Mouse (Mus musculus) Muller cell, postnatal 12 days (primary cell): ENCODE data around the gene Dock9.
A peak's percentile ranks its signal among the peaks of the same experiment; 100 is the strongest.
"Not testable (repeated sequence)": the region's sequence is repeated elsewhere in the genome, so short reads cannot be mapped to it uniquely, and the experiment has no call there.

ENCODE experiments used
- DNase-seq: peaks from one replicate; pipeline ENCODE4 v3.0.0-alpha.2; 2015; ENCODE audit errors: inconsistent ontology term

Gene Dock9

DNA sequence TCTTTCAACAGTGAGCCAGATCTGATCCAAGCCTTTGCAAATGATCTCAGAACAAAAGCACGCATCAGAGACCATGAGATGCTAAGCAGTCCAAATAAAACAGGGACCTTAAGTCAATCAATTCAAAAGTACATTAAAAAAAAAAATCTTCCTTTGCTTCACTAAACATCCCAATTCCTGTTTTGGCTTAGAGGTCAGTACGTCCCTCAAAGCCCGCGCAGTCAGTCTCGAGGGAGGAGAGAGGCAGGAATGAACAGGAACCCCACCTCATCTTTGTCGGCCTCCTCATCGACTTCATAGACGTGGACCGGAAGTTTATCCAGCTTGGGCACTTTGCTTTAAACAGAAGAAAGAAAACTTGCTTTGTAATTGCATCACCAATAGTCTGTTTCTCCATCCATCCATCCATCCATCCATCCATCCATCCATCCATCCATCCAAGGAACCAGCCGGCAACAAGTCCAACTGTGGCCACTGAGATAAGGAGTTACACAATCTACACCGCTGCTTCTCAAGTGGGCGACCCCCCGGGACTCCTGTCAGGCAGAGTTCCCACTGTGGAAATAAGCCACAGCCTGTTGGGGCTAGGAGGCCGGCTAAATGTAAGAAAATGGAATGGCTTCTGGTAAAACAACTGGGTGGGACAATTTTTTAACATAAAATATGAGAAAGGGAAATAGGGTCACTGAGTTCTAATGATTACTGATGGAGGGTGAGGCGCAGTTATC, 137.3 kb downstream of the Dock9 start:
- no peak for DNase-seq

DNA sequence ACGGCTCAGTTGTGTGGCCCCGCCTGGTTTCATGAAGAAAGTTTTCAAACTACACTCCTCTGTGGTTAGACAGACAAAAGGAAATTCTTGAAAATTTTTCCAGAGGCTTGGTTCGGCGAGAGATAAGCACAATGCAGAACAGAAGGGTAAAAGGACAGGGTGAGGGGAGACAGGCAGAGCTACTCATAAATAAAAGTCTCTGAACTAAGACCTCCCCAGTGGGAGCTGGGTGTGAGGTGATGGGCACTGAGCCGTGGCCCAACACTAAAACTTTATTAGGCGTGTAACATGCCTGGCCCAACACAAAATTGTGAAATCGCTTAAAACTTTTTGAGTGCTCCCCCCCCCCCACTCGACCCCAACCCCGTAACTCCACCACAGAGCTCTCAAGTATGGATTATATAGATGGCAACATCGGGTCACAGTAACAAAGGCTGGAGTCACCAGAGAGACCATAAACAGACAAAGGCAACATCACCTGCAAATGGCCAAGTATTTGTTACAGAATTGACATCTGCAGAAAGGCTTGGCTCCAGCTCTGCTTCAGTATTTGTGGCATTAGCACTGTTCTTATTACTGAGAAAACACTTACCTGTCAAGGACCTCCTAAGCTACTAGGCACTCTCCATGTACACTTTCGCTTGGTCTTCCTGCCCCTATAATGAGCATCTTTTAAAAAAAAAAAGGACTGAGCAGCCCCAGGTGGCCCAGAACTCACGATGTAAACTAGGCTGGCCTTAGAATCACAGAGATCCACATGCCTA, 138.4 kb downstream of the Dock9 start:
- no peak for DNase-seq

GRCm38 (mm10) chr14:121658537-121658936, 139.1 kb downstream of the Dock9 start:
- no peak for DNase-seq

GRCm38 (mm10) chr14:121657633-121658032, 140.0 kb downstream of the Dock9 start:
- no peak for DNase-seq

DNA sequence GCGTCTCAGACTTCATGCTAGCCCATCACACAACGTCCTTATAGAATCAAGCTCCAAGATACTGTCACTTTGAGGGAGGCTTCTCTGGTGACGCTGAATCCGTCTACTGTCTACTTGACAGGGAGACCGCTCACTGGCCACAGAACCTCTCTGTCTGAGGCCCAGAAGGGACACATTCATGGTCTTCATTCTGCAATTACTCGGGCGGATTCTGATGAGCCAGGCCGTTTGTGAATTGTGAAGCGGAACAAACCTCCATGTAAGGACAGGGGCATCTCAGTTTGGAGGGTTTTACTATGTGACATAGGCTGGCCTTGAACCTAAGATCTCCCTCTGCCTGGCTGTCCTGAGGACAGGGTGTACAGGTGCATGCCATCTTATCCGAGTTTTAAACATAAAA, 140.7 kb downstream of the Dock9 start:
- DNase-seq: no peak

DNA sequence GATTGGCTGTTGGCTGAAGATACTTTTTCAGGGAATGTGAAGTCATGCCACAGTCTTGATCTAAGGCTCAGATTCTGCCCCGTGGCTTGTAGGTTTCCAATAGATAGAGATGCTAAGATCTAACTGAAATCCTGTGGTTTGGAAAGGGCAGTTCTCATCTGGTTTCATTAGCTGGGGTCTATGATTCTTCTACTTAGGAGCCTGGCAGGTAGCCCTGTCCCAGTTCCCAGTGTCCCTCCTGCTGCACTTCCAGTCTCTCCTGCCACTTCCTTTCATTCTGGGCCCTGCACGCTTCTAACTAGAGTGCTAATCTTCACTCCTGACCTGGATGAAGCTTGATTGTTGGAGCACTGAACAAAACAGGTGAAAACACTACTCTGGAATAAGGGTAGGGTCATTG, 142.7 kb downstream of the Dock9 start:
- DNase-seq: peak; percentile 45

DNA sequence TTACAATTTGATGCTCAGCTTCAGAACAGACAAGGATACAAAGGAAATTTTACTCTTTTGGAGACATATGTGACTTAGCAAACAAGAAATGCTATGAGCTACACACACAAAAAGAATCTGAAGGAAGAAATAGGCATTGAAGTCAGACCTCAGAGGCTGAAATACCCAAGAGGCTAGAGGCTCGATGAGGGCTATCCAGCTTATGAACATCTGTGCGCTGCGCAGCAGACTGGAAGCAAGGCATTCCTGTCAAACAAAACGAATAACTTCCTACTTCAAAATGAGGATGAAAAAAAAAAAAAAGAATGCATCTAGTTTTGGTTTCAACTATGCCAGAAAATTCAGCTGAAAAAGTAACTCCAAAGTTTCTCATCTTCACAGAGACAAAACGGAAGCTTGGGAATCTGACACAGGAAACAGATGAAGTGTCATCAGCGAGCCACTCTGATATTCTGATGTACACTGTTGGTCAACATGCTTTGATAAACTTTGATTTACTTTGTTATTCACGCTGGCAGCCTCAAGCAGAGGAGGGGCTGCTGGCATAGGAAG, 143.1 kb downstream of the Dock9 start:
- DNase-seq: no peak

DNA sequence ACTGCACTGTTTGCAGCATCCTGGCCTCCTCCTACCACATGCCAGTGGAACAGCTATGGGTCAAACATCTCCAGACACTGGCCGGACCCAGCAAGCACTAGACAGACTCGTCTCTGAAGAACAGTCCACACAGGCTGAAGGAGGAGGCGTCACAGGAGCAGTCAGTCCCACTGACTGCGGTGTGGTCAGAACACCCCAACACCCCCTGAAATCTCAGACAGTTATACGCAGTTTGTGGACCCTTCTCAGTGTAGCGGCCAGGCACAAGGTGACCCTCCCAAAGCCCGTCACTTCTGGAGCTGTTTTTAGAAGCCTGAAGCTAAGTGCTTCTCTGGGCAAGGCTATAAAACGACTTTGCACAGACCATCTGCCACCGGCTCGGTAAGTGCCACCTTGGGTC, 143.9 kb downstream of the Dock9 start:
- DNase-seq: no peak

GRCm38 (mm10) chr14:121653241-121653640, 144.4 kb downstream of the Dock9 start:
- no peak for DNase-seq

DNA sequence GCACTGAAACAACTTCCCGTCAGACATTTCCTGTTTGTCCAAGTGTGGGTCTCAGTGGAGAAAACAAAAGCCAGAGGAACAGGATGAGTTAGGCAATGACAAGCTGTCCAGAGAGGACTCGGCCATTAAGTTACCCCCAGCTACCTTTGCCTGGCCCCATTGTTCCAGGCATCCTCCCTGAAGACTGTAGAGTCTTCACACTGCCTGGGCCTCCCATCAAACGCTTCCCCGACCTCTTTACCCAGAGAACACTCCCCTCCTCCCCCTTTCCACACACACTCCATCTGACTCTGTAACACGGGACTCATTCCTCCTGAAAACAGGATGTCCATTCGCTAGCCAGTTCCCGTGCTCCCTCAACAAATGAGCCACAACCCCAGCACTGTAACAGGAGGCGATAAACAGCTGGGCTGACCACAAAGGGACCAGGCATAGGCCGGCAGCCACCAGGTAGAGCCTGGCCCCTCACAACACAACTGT, 149.0 kb downstream of the Dock9 start:
- DNase-seq: no peak

GRCm38 (mm10) chr14:121647693-121648092, 149.9 kb downstream of the Dock9 start:
- DNase-seq: no peak

DNA sequence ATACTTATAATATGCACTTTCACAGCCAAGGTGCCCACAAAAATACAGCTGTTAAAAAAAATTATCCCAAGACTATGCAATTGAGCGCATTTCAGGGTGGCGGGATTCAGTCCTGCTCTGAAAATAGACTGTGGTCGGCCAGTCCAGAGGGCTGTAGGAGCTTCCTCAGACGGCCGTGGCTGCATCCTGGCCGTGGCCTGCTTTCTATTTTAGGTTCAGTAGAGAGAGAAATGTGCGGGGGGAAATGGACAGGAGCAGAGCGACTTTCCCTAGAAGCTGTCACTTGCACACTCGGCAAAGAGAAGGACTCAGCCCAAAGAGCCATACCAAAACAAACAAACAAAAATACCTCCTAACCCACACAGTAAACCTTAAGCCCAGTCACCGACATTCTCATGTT, 151.0 kb downstream of the Dock9 start:
- no peak for DNase-seq

DNA sequence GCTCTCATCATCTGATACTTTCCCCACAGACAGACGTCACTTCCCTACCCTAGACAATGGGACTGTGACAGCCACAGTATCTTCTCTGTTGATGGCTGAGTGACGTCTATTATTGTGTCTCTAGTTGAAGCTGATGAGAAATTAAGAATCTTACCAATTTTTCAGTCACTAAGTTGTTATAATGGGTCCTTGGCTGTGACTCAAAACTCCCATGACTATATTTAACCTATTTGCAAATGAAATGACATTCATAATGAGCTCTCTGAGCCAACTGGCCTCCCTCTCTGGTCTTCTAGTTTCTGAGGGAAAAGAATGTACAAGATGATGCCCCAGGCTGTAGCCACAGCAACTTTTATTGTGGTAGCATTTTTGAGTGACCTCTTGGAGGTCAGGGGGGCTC, 153.3 kb downstream of the Dock9 start:
- DNase-seq: peak; percentile 80

DNA sequence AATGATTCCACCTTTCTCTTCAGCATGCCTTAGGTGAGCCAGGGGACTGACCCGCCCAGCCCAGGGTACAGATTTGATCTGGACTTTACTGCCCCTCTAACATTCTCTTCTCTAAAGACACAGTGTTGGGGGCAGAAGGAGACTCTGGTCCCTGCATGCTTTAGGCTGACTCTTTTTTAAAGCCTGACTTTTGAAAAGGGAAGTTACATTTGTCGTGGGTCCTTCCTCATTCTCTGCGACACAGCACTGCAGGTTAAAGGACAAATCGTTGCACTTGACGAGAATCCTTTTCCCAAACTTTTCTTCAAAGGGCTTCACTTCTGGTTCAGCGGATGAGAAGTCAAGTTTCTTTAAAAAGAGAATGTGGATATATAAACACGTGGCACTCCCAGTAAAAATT, 156.4 kb downstream of the Dock9 start:
- no peak for DNase-seq

GRCm38 (mm10) chr14:121636935-121637510, 160.6 kb downstream of the Dock9 start:
- no peak for DNase-seq

GRCm38 (mm10) chr14:121634736-121635430, 162.8 kb downstream of the Dock9 start:
- DNase-seq: peak; percentile 67

DNA sequence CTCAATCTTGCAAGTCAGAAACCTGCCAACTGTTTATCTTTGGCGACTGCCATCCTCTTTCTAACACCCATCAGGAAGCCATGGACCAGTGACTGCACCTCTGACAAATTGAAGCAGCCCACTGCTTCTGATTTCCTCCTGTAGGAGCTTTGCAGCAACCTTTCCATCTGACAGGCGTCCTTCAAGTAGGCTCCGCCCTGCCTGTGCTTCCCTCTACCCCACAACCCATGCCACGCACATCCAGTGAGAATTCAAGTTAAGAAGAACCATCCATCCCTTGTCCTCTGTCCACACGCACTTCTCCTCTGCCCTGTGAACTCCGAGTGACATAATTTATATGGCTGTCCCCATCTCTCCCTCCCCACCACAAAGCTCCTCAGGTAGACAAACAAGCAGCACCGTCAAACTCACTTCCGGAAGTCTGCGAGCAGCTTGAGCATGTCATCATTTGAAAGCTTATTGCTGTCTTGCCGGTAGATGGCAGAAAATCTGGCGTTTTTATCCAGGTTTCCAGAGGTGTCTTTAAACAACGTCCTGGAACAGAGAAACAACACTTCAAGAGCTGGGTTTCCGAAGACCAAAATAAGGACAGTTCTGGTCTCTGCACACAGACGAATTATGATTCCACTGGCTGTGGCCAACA, 163.4 kb downstream of the Dock9 start:
- no peak for DNase-seq

GRCm38 (mm10) chr14:121631934-121632333, 165.7 kb downstream of the Dock9 start:
- DNase-seq: no peak

- DNase-seq: no peak
These were observed 170.9 kb downstream of the Dock9 start for GRCm38 (mm10) chr14:121626741-121627140.

DNA sequence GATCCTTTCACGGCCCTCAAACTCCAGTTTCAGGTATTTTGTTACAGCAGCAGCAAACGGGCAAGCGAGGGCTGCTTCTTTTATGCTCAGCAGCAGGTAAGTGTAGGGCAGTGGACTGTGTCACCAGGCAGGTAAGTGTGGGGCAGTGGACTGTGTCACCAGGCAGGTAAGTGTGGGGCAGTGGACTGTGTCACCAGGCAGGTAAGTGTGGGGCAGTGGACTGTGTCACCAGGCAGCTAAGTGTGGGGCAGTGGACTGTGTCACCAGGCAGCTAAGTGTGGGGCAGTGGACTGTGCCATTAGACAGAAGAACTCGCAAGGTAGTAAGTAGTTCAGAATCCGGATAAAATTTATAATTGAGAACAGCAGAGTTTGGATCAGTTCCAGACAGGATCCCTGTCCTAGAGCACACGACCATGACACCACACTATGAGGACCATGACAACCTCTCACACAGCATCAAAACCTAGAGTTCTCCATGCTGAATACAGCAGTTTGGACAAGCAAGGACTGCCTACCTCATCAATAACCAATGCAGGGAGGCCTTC, 173.6 kb downstream of the Dock9 start:
- DNase-seq: not testable (repeated sequence)

- DNase-seq: no peak
These were observed 175.8 kb downstream of the Dock9 start for GRCm38 (mm10) chr14:121621806-121622205.
